Mouse (Mus musculus) E14TG2a.4 (cell line): Measurements from ENCODE around the gene Ces3b.

Source experiments
- CTCF ChIP-seq: conservative IDR thresholded peaks from 2 replicates; pipeline ENCODE4 v1.5.1; 2014; ENCODE audit warnings: low read length
- NANOG ChIP-seq: IDR thresholded peaks from 2 replicates; pipeline ENCODE4 v1.6.1; 2014; ENCODE audit warnings: borderline replicate concordance, low read length, mixed read lengths
- POU5F1 ChIP-seq: IDR thresholded peaks from 2 replicates; pipeline ENCODE4 v1.6.1; 2014; ENCODE audit warnings: low read length, borderline replicate concordance

GRCm38 (mm10) chr8:105088581-105088980 is 5.0 kb downstream of the Ces3b start:
- no peak for TF ChIP-seq CTCF
- TF ChIP-seq POU5F1, result no peak
- TF ChIP-seq NANOG, result no peak
